Mouse (Mus musculus) hindbrain, postnatal 0 days (tissue): ENCODE results near the gene Stk25. TPM values are rescaled to one million over a fixed set of nuclear protein-coding genes. Genes with fewer than 3 reads are reported as not detected.

Source experiments
- ATAC-seq: fragments of 200-750 bp; cut with Nextera tagmentation; 2 replicates; pipeline ENCODE4 v1.8.0; 2017; ENCODE audit warnings: mild to moderate bottlenecking, moderate TSS enrichment, moderate library complexity
- DNase-seq: peaks from one replicate; pipeline ENCODE4 v3.0.0-alpha.2; 2015; ENCODE audit warnings: low spot score
- H3K27ac ChIP-seq: fragments of 300-500 bp; sonication (generic); 2 replicates; pipeline ENCODE4 v1.5.1; 2014; ENCODE audit warnings: mild to moderate bottlenecking
- H3K27me3 ChIP-seq: fragments of 300-500 bp; sonication (generic); 2 replicates; pipeline ENCODE4 v1.6.1; 2014; ENCODE audit warnings: low read length, mixed read lengths; ENCODE audit not compliant: insufficient read depth
- H3K36me3 ChIP-seq: fragments of 300-500 bp; sonication (generic); 2 replicates; pipeline ENCODE4 v1.6.1; 2014; ENCODE audit warnings: low read length, mixed read lengths; ENCODE audit not compliant: insufficient read depth
- H3K4me1 ChIP-seq: fragments of 300-500 bp; sonication (generic); 2 replicates; pipeline ENCODE4 v1.6.1; 2014; ENCODE audit warnings: antibody characterized with exemption, low read length, mixed read lengths; ENCODE audit not compliant: insufficient read depth
- H3K4me2 ChIP-seq: fragments of 300-500 bp; sonication (generic); 2 replicates; pipeline ENCODE4 v1.6.1; 2014; ENCODE audit warnings: low read depth, mild to moderate bottlenecking, low read length, moderate library complexity, mixed read lengths
- H3K4me3 ChIP-seq: fragments of 300-500 bp; sonication (generic); 2 replicates; pipeline ENCODE4 v1.5.1; 2014; ENCODE audit warnings: low read length
- H3K9ac ChIP-seq: fragments of 300-500 bp; sonication (generic); replicated peaks from 2 replicates; pipeline ENCODE4 v1.6.1; 2014; ENCODE audit warnings: mild to moderate bottlenecking, low read length, moderate library complexity, mixed read lengths
- H3K9me3 ChIP-seq: fragments of 300-500 bp; sonication (generic); 2 replicates; pipeline ENCODE4 v1.6.1; 2016; ENCODE audit warnings: low read length, mixed read lengths
- CTCF ChIP-seq: IDR thresholded peaks from 2 replicates; pipeline ENCODE4 v1.5.1; 2016; ENCODE audit warnings: antibody characterized with exemption, control low read depth, low read depth
- WGBS: fragments of 180-500 bp; shearing (Covaris S2); extraction: QIAGEN DNeasy Blood & Tissue Kit; methylation state at CpG from one replicate; pipeline ENCODE4 v1.1.7; 2014; 5-methylcytosine and 5-hydroxymethylcytosine counted together
- polyA plus RNA-seq: library from polyadenylated mRNA; unstranded; fragments of >200 nt; fragmentation: Nextera tagmentation; extraction: Ambion mirVana; gene quantifications from 2 replicates; pipeline ENCODE4 v1.2.1, GENCODE M21; 2015
- total RNA-seq: library from RNA; depleted of rRNA; stranded (reverse); fragments of >200 nt; gene quantifications from 2 replicates; pipeline ENCODE4 v1.2.3, GENCODE M21; 2014

Stk25 gene
- total and polyA plus RNA-seq, 2 experiments from 2014 or later: 328 to 340 TPM

DNA sequence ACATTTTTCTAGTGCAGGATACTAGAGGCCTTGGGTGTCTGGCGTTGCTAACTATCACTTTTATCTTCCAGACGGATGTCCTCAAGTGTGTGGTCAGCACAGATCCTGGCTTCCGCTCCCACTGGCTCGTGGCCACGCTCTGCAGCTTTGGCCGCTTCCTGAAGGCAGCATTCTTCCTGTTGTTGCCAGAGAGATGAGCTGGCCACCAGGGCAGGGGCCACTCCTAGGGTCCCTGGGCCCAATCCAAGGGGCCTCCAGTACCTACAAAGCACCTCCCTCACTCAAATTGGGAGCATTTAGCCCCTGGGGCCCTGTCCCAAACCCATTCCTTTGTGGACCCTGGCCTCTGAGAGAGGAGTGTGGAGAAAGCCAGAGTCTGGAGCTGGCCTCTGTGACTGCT, 36.5 kb upstream of the Stk25 start:
- Histone ChIP-seq H3K9ac (no peak overlapping the region), H3K27me3 (no peaks in the 10 kb centered on the region), H3K4me1 (no peaks in the 10 kb centered on the region), H3K4me3 (no peak overlapping the region), H3K9me3 (no peaks in the 10 kb centered on the region), H3K4me2 (no peak overlapping the region), H3K36me3 (peaks cover 11% of the 10 kb centered on the region), H3K27ac (no peak overlapping the region)
- DNase-seq (no peak), ATAC-seq (no peak)
- WGBS: 64% methylated on average over 6 of the region's 6 CpGs
- TF ChIP-seq CTCF: no peak

DNA sequence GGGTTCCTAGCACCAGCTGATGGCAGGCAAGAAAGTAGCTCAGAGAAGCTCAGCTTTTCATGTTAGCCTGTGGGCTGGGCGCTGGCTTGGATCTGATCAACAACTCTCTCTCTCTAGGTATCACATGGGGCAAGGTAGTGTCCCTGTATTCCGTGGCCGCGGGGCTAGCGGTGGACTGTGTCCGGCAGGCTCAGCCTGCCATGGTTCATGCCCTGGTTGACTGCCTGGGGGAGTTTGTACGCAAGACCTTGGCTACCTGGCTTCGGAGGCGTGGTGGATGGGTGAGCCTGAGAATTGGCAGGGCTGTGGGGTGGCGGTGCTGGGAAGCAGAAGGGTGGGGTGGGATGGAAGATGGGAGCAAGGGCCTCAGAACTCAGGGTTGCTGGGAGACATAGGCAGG, 35.5 kb upstream of the Stk25 start:
- H3K9me3 ChIP-seq: no peaks in the 10 kb centered on the region
- no peak overlapping the region for H3K9ac ChIP-seq
- H3K27ac ChIP-seq: no peak overlapping the region
- H3K4me3 ChIP-seq: no peak overlapping the region
- no peaks in the 10 kb centered on the region for H3K27me3 ChIP-seq
- no peaks in the 10 kb centered on the region for H3K4me1 ChIP-seq
- WGBS: 95% methylated on average over 10 of the region's 10 CpGs
- no peak for TF ChIP-seq CTCF
- H3K36me3 ChIP-seq: peaks cover 11% of the 10 kb centered on the region
- DNase-seq (no peak), ATAC-seq (0 out of 2 replicates have a peak, but pooled peaks have one; percentile 13)
- no peak overlapping the region for H3K4me2 ChIP-seq

- Histone ChIP-seq H3K9ac (no peak overlapping the region), H3K9me3 (no peaks in the 10 kb centered on the region), H3K27ac (no peak overlapping the region), H3K4me1 (no peaks in the 10 kb centered on the region), H3K27me3 (no peaks in the 10 kb centered on the region), H3K36me3 (peaks cover 11% of the 10 kb centered on the region), H3K4me2 (no peak overlapping the region), H3K4me3 (no peak overlapping the region)
- no peak for DNase-seq
- no peak for TF ChIP-seq CTCF
- ATAC-seq: no peak
- 89% methylated on average over 3 of the region's 3 CpGs for WGBS
Measured at GRCm38 (mm10) chr1:93693502-93693901, 35.0 kb upstream of the Stk25 start.

- Histone ChIP-seq H3K36me3 (peaks cover 11% of the 10 kb centered on the region), H3K4me3 (no peak overlapping the region), H3K9me3 (no peaks in the 10 kb centered on the region), H3K4me2 (no peak overlapping the region), H3K9ac (no peak overlapping the region), H3K4me1 (no peaks in the 10 kb centered on the region), H3K27ac (no peak overlapping the region), H3K27me3 (no peaks in the 10 kb centered on the region)
- TF ChIP-seq CTCF: no peak
- ATAC-seq: no peak
- DNase-seq: no peak
- WGBS: 97% methylated on average over 9 of the region's 9 CpGs
Measured at GRCm38 (mm10) chr1:93692773-93693172, 34.3 kb upstream of the Stk25 start.

DNA sequence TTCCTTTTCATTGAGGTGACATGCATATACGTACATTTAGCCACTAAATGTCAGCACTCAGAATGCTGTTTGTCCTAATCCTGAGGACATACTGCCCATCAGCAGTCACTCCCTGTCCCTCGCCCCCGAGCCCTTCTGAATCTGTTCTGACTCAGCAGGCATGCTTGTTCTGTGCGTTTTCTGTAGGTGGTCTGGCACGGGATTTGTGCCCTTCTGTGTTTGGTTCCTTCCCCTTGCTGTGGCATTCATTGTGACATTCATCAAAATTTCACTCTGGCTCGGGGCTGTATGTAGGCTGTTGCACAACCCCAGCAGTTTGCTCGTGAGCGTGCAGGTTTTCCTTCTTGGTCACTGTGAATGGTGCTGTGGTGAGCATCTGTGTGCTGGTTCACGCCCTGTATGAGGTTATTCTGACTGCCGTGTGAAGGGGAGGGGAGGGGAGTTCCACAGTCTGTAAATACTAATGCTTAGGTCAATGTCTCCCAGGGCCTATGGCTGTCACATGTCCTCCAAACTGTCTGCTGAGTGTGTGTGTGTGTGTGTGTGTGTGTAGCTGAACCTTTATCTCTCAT, 33.4 kb upstream of the Stk25 start:
- TF ChIP-seq CTCF: no peak
- Histone ChIP-seq H3K27ac (no peak overlapping the region), H3K4me3 (no peak overlapping the region), H3K36me3 (peaks cover 11% of the 10 kb centered on the region), H3K9ac (no peak overlapping the region), H3K9me3 (no peaks in the 10 kb centered on the region), H3K4me2 (no peak overlapping the region), H3K27me3 (no peaks in the 10 kb centered on the region), H3K4me1 (no peaks in the 10 kb centered on the region)
- DNase-seq: no peak
- 51% methylated on average over 10 of the region's 10 CpGs for WGBS
- ATAC-seq: no peak

DNA sequence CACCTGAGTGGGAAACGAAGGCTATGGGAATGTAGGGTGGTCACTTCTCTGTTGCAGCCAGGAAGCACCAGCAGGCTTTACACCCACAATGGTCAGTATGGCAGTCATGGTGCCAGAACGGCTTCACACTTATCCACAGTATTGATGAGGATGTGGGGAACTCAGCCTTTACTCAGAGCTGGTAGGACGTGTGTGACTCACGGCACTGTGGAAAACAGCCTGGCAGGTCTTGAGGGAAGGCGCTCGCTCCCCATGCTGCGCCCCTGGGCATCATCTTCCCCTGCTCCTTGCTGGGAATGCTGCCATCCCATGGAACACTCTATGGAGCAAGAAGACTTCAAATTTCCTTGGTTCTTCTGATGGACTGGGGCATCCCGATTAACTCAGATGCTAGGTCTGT, 32.6 kb upstream of the Stk25 start:
- Histone ChIP-seq H3K4me2 (no peak overlapping the region), H3K9ac (no peak overlapping the region), H3K36me3 (peaks cover 7% of the 10 kb centered on the region), H3K27ac (no peak overlapping the region), H3K4me3 (no peak overlapping the region), H3K27me3 (no peaks in the 10 kb centered on the region), H3K9me3 (no peaks in the 10 kb centered on the region), H3K4me1 (0 out of 2 replicates have a peak, but pooled peaks cover 3% of the 10 kb centered on the region)
- no peak for DNase-seq
- no peak for ATAC-seq
- TF ChIP-seq CTCF: no peak
- 93% methylated on average over 8 of the region's 8 CpGs for WGBS

DNA sequence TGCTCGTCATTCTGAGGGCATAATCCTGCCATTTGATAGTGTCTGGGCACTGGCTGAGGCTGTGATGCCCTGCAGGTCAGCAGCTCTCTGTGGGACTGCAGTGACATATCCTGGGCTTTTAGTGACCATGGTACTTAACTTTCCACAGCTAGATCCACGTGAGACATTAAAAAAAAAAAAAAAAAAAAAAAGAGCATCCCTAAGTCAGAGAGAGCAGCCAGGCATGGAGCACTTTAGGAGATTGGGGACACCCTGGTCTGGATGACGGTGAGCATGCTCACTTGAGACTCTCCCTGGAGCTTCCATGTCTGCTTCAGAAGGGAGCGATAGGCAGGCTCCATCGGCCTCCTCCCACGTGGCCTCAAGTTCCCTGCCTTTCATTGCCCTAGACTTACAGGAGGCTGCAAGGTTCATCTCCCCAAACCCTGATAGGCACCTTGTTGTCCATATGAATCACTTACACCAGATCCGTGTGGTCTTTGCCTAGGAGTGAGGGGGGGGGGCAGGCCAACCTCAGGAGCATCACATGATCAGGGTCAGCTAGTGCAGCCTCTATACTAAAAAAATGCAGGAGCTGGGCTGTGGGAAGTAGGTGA, 31.5 kb upstream of the Stk25 start:
- Histone ChIP-seq H3K4me3 (no peak overlapping the region), H3K4me2 (no peak overlapping the region), H3K27me3 (no peaks in the 10 kb centered on the region), H3K27ac (no peak overlapping the region), H3K4me1 (0 out of 2 replicates have a peak, but pooled peaks cover 3% of the 10 kb centered on the region), H3K9ac (no peak overlapping the region), H3K9me3 (no peaks in the 10 kb centered on the region), H3K36me3 (peaks cover 5% of the 10 kb centered on the region; the same call in 1 of the 2 replicates)
- no peak for TF ChIP-seq CTCF
- DNase-seq (no peak), ATAC-seq (no peak)
- 87% methylated on average over 7 of the region's 7 CpGs for WGBS
